Mouse (Mus musculus) cerebellum, postnatal 25 days (tissue): Measurements from ENCODE around the gene Nfkbie.

Experiments used
- DNase-seq, 2 experiments: peaks; one replicate each; pipeline ENCODE4 v3.0.0; 2021; ENCODE audit warnings: mixed read lengths in 2 of 2

Gene Nfkbie

GRCm38 (mm10) chr17:45598891-45599290 lies 43.4 kb downstream of the Nfkbie start:
- DNase-seq = no peak

- DNase-seq = peak in 1 of 2 experiments; percentile 58
Measured at GRCm38 (mm10) chr17:45599446-45600242, 44.1 kb downstream of the Nfkbie start, which contains the start of gene Slc29a1. Gene Slc29a1, minus strand, starts transcription at chr17:45599606.

- DNase-seq = no peak
Measured at GRCm38 (mm10) chr17:45600267-45600666, 44.8 kb downstream of the Nfkbie start.

- DNase-seq = no peak
Measured at GRCm38 (mm10) chr17:45601325-45601724, 45.8 kb downstream of the Nfkbie start.

- DNase-seq = no peak
Measured at GRCm38 (mm10) chr17:45601877-45602304, 46.4 kb downstream of the Nfkbie start, which contains the start of gene Mymx. Gene Mymx, minus strand, starts transcription at chr17:45602102.

- DNase-seq = no peak
Measured at GRCm38 (mm10) chr17:45602984-45603383, 47.5 kb downstream of the Nfkbie start.

GRCm38 (mm10) chr17:45606992-45607879 lies 51.7 kb downstream of the Nfkbie start:
- no peak for DNase-seq

GRCm38 (mm10) chr17:45608396-45608795 lies 52.9 kb downstream of the Nfkbie start:
- no peak for DNase-seq

GRCm38 (mm10) chr17:45610144-45610866 lies 54.8 kb downstream of the Nfkbie start:
- no peak for DNase-seq

GRCm38 (mm10) chr17:45612008-45612407 lies 56.5 kb downstream of the Nfkbie start:
- DNase-seq = no peak
